11 mouse cellular contexts compared by ENCODE assay signal in the genomic region with DNA sequence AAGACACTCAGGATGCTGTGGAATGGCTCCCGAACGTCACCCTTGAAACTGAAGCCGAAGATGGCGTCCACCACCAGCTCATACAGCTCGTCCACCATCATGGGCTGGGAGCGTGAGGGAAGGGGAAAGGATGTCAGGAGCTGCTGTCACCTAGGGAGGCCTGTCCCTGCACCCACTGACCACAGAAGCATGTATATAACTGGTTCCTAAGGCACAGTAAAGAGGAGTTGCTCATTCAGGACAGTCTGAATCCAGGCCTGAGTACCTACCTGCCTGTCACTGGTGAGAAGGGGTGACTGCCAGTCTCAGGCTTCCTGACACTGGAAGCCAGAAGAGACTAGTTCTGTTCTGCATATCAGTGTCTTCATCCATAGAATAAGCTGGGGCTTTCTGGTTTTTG. TPM values are rescaled to one million over a fixed set of nuclear protein-coding genes. Genes with fewer than 3 reads are reported as not detected.
A peak's percentile ranks its signal among the peaks of the same experiment; 100 is the strongest.
DNase-seq lines count a peak whose midpoint lies in the region; ATAC-seq and TF ChIP-seq lines count a peak whose summit lies in the region.
"Had no signal": no experiment of that assay in that cellular context is flagged by ENCODE, and none has a peak within 500 bp of the region (broad histone marks: within the 10 kb centered on the region; RNA-seq: fewer than 3 reads in every experiment).

No protein-coding gene starts in this region.

- DNase-seq in forebrain, embryonic 10.5 days (ENCODE audit: extremely low spot score, low spot score) = no peak
- no peak for DNase-seq in neural tube, embryonic 10.5 days (ENCODE audit: extremely low spot score, low spot score)
- no peak for DNase-seq in liver, postnatal 0 days
- DNase-seq in thymus, postnatal 0 days (ENCODE audit: low spot score) = no peak
- DNase-seq in ovary, postnatal 36 days (ENCODE audit: low spot score) = no peak
- no peak for DNase-seq in left cerebral cortex, postnatal 25 days (ENCODE audit: low spot score in 2 of 2)
- DNase-seq: cerebellum, postnatal 14 days; gastrocnemius, postnatal 14 days had no signal

- ATAC-seq in forebrain, embryonic 16.5 days = no peak
- no peak for ATAC-seq in neural tube, embryonic 12.5 days (ENCODE audit: low FRiP score, low read depth)
- no peak for ATAC-seq in liver, postnatal 0 days

- H3K9me3 ChIP-seq in forebrain, embryonic 10.5 days = no peaks in the 10 kb centered on the region
- H3K9me3 ChIP-seq in forebrain, embryonic 16.5 days (ENCODE audit: control insufficient read depth, low read length) = no peaks in the 10 kb centered on the region
- no peaks in the 10 kb centered on the region for H3K9me3 ChIP-seq in neural tube, embryonic 12.5 days
- no peaks in the 10 kb centered on the region for H3K9me3 ChIP-seq in liver, postnatal 0 days (ENCODE audit: low read length)

- H3K4me1 ChIP-seq in forebrain, embryonic 10.5 days = peaks cover 25% of the 10 kb centered on the region
- peaks cover 18% of the 10 kb centered on the region for H3K4me1 ChIP-seq in forebrain, embryonic 16.5 days (replicated peaks; ENCODE audit: control insufficient read depth, insufficient read depth, low read length)
- peaks cover 12% of the 10 kb centered on the region for H3K4me1 ChIP-seq in neural tube, embryonic 12.5 days
- peaks cover 8% of the 10 kb centered on the region for H3K4me1 ChIP-seq in liver, postnatal 0 days (ENCODE audit: insufficient read depth)

- H3K27me3 ChIP-seq in forebrain, embryonic 10.5 days (ENCODE audit: poor library complexity, severe bottlenecking) = no peaks in the 10 kb centered on the region
- no peaks in the 10 kb centered on the region for H3K27me3 ChIP-seq in forebrain, embryonic 16.5 days (replicated peaks; ENCODE audit: control insufficient read depth, insufficient read depth, low read length)
- H3K27me3 ChIP-seq in neural tube, embryonic 12.5 days (replicated peaks) = no peaks in the 10 kb centered on the region
- no peaks in the 10 kb centered on the region for H3K27me3 ChIP-seq in liver, postnatal 0 days (ENCODE audit: insufficient read depth, low read length)

- H3K4me3 ChIP-seq in forebrain, embryonic 10.5 days = peak overlapping the region; percentile 77; the same call in 1 of the 2 replicates
- H3K4me3 ChIP-seq in forebrain, embryonic 16.5 days (replicated peaks; ENCODE audit: low read length) = no peak overlapping the region
- H3K4me3 ChIP-seq in neural tube, embryonic 12.5 days = peak overlapping the region; percentile 95; the same call in 1 of the 2 replicates
- no peak overlapping the region for H3K4me3 ChIP-seq in liver, postnatal 0 days (ENCODE audit: low read depth, low read length)

- intact Hi-C loops in left cerebral cortex, postnatal 25 days (cut with DNase I) = loop anchor here (5.0 kb wide), 1 partner anchor 125 kb away; the partner anchor contains the start of genes Isg20l2 and Rrnad1

- TF ChIP-seq CTCF in liver, postnatal 0 days (IDR thresholded peaks at IDR 0.05; ENCODE audit: low read depth) = no peak

- no peak for TF ChIP-seq EP300 in liver, postnatal 0 days (IDR thresholded peaks at IDR 0.05; ENCODE audit: low read depth)

- H3K27ac ChIP-seq in forebrain, embryonic 10.5 days = no peak overlapping the region
- no peak overlapping the region for H3K27ac ChIP-seq in forebrain, embryonic 16.5 days (ENCODE audit: low read length)
- H3K27ac ChIP-seq in neural tube, embryonic 12.5 days = no peak overlapping the region
- H3K27ac ChIP-seq in liver, postnatal 0 days (ENCODE audit: low read depth) = no peak overlapping the region

- 84% methylated on average over 6 of the region's 6 CpGs for WGBS in forebrain, embryonic 10.5 days
- WGBS in forebrain, embryonic 16.5 days = 81% methylated on average over 6 of the region's 6 CpGs
- WGBS in neural tube, embryonic 12.5 days = 84% methylated on average over 6 of the region's 6 CpGs
- WGBS in liver, postnatal 0 days (ENCODE audit: insufficient replicate concordance) = 85% methylated on average over 6 of the region's 6 CpGs

- no peak overlapping the region; the same call in 1 of the 2 replicates for H3K4me2 ChIP-seq in forebrain, embryonic 16.5 days (ENCODE audit: low read length)
- peak overlapping the region; percentile 93 for H3K4me2 ChIP-seq in neural tube, embryonic 12.5 days (replicated peaks)
- H3K4me2 ChIP-seq in liver, postnatal 0 days (ENCODE audit: low read depth, low read length) = peak overlapping the region; percentile 94; the same call in 1 of the 2 replicates

- peaks cover 51% of the 10 kb centered on the region for H3K36me3 ChIP-seq in forebrain, embryonic 10.5 days (replicated peaks)
- peaks cover 22% of the 10 kb centered on the region for H3K36me3 ChIP-seq in forebrain, embryonic 16.5 days (ENCODE audit: control insufficient read depth, insufficient read depth)
- H3K36me3 ChIP-seq in neural tube, embryonic 12.5 days = peaks cover 43% of the 10 kb centered on the region
- peaks cover 16% of the 10 kb centered on the region for H3K36me3 ChIP-seq in liver, postnatal 0 days (replicated peaks; ENCODE audit: insufficient read depth, low read length)

- H3K9ac ChIP-seq in forebrain, embryonic 16.5 days (replicated peaks; ENCODE audit: low read depth, low read length) = no peak overlapping the region
- peak overlapping the region; percentile 92 for H3K9ac ChIP-seq in neural tube, embryonic 12.5 days
- peak overlapping the region; percentile 77 for H3K9ac ChIP-seq in liver, postnatal 0 days (replicated peaks)

RNA-seq across cellular contexts. Expression of gene Naxe, which starts 1.3 kb away (rescaled TPM):
- 125 and 134 TPM in 2 replicates for polyA plus RNA-seq in forebrain, embryonic 10.5 days (2016; fragmentation: Nextera tagmentation; extraction: Ambion mirVana)
- 164 and 168 TPM in 2 replicates for polyA plus RNA-seq in forebrain, embryonic 16.5 days (2015; fragmentation: Nextera tagmentation; extraction: Ambion mirVana)
- 129 and 141 TPM in 2 replicates for polyA plus RNA-seq in neural tube, embryonic 12.5 days (2016; fragmentation: Nextera tagmentation; extraction: Ambion mirVana)
- polyA plus RNA-seq in liver, postnatal 0 days (2015; fragmentation: Nextera tagmentation; extraction: Ambion mirVana) = 78.0 and 80.1 TPM in 2 replicates
- polyA plus RNA-seq in thymus, postnatal 0 days (2015; fragmentation: Nextera tagmentation; extraction: Ambion mirVana) = 145 and 155 TPM in 2 replicates
- total RNA-seq in left cerebral cortex, postnatal 25 days (2021) = 10 to 100 TPM; 66.6 to 74.9 TPM

RNA-seq across cellular contexts. Expression of gene Gpatch4, which starts 14.1 kb away (rescaled TPM):
- polyA plus RNA-seq in forebrain, embryonic 10.5 days (2016; fragmentation: Nextera tagmentation; extraction: Ambion mirVana) = 52.4 and 54.5 TPM in 2 replicates
- 32.5 and 36.3 TPM in 2 replicates for polyA plus RNA-seq in forebrain, embryonic 16.5 days (2015; fragmentation: Nextera tagmentation; extraction: Ambion mirVana)
- polyA plus RNA-seq in neural tube, embryonic 12.5 days (2016; fragmentation: Nextera tagmentation; extraction: Ambion mirVana) = 28.9 and 29.1 TPM in 2 replicates
- polyA plus RNA-seq in liver, postnatal 0 days (2015; fragmentation: Nextera tagmentation; extraction: Ambion mirVana) = 13.1 and 14.3 TPM in 2 replicates
- polyA plus RNA-seq in thymus, postnatal 0 days (2015; fragmentation: Nextera tagmentation; extraction: Ambion mirVana) = 34.6 and 37.4 TPM in 2 replicates
- 10 to 100 TPM; 13.1 to 13.8 TPM for total RNA-seq in left cerebral cortex, postnatal 25 days (2021)

RNA-seq across cellular contexts. Expression of gene Ttc24, which starts 21.1 kb away (rescaled TPM):
- polyA plus RNA-seq in forebrain, embryonic 10.5 days (2016; fragmentation: Nextera tagmentation; extraction: Ambion mirVana) = not detected in 2 replicates
- polyA plus RNA-seq in forebrain, embryonic 16.5 days (2015; fragmentation: Nextera tagmentation; extraction: Ambion mirVana) = not detected in 2 replicates
- not detected in 2 replicates for polyA plus RNA-seq in neural tube, embryonic 12.5 days (2016; fragmentation: Nextera tagmentation; extraction: Ambion mirVana)
- not detected in 2 replicates for polyA plus RNA-seq in liver, postnatal 0 days (2015; fragmentation: Nextera tagmentation; extraction: Ambion mirVana)
- polyA plus RNA-seq in thymus, postnatal 0 days (2015; fragmentation: Nextera tagmentation; extraction: Ambion mirVana) = 0.69 and 0.76 TPM in 2 replicates
- total RNA-seq in left cerebral cortex, postnatal 25 days (2021) = not detected
- total RNA-seq: gastrocnemius, postnatal 14 days; layer of hippocampus, adult 2 months had no signal

RNA-seq across cellular contexts. Expression of gene Iqgap3, which starts 24.7 kb away (rescaled TPM):
- polyA plus RNA-seq in forebrain, embryonic 10.5 days (2016; fragmentation: Nextera tagmentation; extraction: Ambion mirVana) = 30.3 and 30.4 TPM in 2 replicates
- polyA plus RNA-seq in forebrain, embryonic 16.5 days (2015; fragmentation: Nextera tagmentation; extraction: Ambion mirVana) = 7.5 and 7.8 TPM in 2 replicates
- polyA plus RNA-seq in neural tube, embryonic 12.5 days (2016; fragmentation: Nextera tagmentation; extraction: Ambion mirVana) = 14.1 and 14.3 TPM in 2 replicates
- 2.9 and 3.2 TPM in 2 replicates for polyA plus RNA-seq in liver, postnatal 0 days (2015; fragmentation: Nextera tagmentation; extraction: Ambion mirVana)
- 5.8 and 6.1 TPM in 2 replicates for polyA plus RNA-seq in thymus, postnatal 0 days (2015; fragmentation: Nextera tagmentation; extraction: Ambion mirVana)
- total RNA-seq in left cerebral cortex, postnatal 25 days (2021) = under 1 TPM; 0.21 to 0.44 TPM

RNA-seq across cellular contexts. Expression of gene Hapln2, which starts 29.6 kb away (rescaled TPM):
- polyA plus RNA-seq in forebrain, embryonic 10.5 days (2016; fragmentation: Nextera tagmentation; extraction: Ambion mirVana) = not detected in 2 replicates
- 0.25 and 0.35 TPM in 2 replicates for polyA plus RNA-seq in forebrain, embryonic 16.5 days (2015; fragmentation: Nextera tagmentation; extraction: Ambion mirVana)
- 0.24 and 0.60 TPM in 2 replicates for polyA plus RNA-seq in neural tube, embryonic 12.5 days (2016; fragmentation: Nextera tagmentation; extraction: Ambion mirVana)
- not detected in 2 replicates for polyA plus RNA-seq in liver, postnatal 0 days (2015; fragmentation: Nextera tagmentation; extraction: Ambion mirVana)
- 0.16 TPM in 1 of 2 replicates, not detected in the other for polyA plus RNA-seq in thymus, postnatal 0 days (2015; fragmentation: Nextera tagmentation; extraction: Ambion mirVana)
- total RNA-seq in left cerebral cortex, postnatal 25 days (2021) = 1 to 10 TPM; 7.4 to 9.6 TPM

Comparison
In these comparisons a context has a peak if more than half of its experiments do, and no peak if none do; other contexts are left out.
1. H3K4me3 ChIP-seq: peak in forebrain, embryonic 10.5 days (single experiment) and neural tube, embryonic 12.5 days (single experiment); none in forebrain, embryonic 16.5 days (single experiment) and liver, postnatal 0 days (single experiment).